Mouse (Mus musculus): ENCODE data around the gene Abca1.

Gene Abca1

GRCm38 (mm10) chr4:53009871-53010270, 149.8 kb downstream of the Abca1 start:
- no peak for DNase-seq (ENCODE audit: low read depth, low spot score)

DNA sequence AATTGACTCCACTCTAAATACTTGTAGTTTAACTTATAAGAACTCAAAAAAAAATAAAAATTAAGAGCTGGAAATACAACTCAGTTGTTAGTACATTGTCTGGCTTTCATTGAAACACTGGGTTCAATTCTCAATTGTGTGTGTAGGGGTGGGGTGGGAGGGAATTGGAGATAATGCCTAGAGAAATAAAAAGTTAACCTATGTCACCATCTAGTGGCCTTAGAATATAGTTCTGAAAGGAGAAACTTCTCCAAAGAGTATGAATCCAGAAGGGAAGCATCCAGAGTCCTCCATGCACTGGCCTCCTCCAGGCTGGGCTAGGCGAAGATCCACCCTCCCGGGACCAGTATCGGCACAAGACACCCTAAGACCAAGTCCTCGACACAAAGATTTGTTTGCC, 150.5 kb downstream of the Abca1 start:
- DNase-seq (ENCODE audit: low read depth, low spot score) = no peak

- DNase-seq (ENCODE audit: low read depth, low spot score) = no peak
Observed at GRCm38 (mm10) chr4:53000154-53000553, 159.5 kb downstream of the Abca1 start.

DNA sequence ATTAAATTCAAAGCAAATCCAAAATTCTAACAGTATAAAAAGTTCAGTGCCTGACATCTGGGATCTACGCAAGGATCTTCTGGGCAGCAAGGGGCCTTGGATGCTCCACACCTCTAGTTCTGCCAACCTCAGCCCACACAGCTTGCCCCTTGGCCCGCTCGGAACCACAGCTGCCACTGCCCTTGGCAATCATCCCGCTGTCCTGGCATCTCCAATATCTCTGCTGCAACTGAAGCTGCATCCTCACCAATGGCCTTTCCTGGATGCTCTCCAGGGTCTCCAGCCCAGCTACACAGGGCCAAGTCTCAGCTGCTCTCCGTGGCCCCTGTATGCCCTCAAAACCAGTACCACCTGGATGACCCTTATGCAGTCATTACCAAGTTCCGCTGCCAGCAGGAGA, 160.2 kb downstream of the Abca1 start:
- DNase-seq (ENCODE audit: low read depth, low spot score) = no peak

GRCm38 (mm10) chr4:52989248-52989647, 170.4 kb downstream of the Abca1 start, which contains the start of gene Nipsnap3a:
Gene Nipsnap3a, plus strand, starts transcription at chr4:52989272.
- no peak for DNase-seq (ENCODE audit: low read depth, low spot score)

DNA sequence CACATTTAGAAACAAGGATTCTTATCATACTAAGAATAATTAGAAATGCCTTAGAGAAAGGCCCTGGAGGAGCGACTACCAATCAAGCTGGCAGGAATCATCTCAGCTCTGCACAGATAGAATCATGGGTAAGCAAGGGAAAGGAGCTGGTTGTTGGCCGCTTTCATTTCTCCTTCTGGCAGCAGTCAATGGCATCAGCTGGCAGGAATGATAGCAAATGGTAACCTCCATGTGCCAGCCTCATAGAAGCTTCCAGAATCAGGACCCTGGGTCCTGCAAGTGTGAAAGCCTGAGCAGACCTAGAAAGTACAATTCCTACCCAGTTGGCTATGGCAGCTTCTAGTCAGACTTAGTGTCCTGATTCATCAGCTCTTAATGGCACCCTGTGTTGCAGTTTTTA, 173.4 kb downstream of the Abca1 start:
- DNase-seq (ENCODE audit: low read depth, low spot score) = no peak

GRCm38 (mm10) chr4:52985216-52985615, 174.5 kb downstream of the Abca1 start:
- peak; percentile 17 for DNase-seq (ENCODE audit: low read depth, low spot score)
